Mouse (Mus musculus): ENCODE data around the gene Ace3.

GRCm38 (mm10) chr11:105951601-105952044 lies 42.9 kb upstream of the Ace3 start:
- no peak for TF ChIP-seq CTCF (IDR thresholded peaks at IDR 0.05; ENCODE audit: low read depth)
- TF ChIP-seq EP300 (IDR thresholded peaks at IDR 0.05; ENCODE audit: low read depth): no peak
